Mouse (Mus musculus) cerebellum, postnatal 14 days (tissue): Measurements from ENCODE around the gene Il1f8.
"Not testable (repeated sequence)": the region's sequence is repeated elsewhere in the genome, so short reads cannot be mapped to it uniquely, and the experiment has no call there.

Experiments used
- DNase-seq, 2 experiments: peaks; one replicate each; pipeline ENCODE4 v3.0.0; 2021; ENCODE audit warnings: mixed read lengths in 2 of 2

The Il1f8 gene

GRCm38 (mm10) chr2:24152861-24153260 lies at the start of gene Il1f8:
Gene Il1f8 (plus strand): TSS chr2:24153161.
- DNase-seq = no peak

- DNase-seq = no peak
These were observed 49.2 kb upstream of the Il1f8 start for GRCm38 (mm10) chr2:24103619-24104289.

- DNase-seq = no peak
These were observed 43.9 kb upstream of the Il1f8 start for GRCm38 (mm10) chr2:24109085-24109484.

- DNase-seq = no peak
These were observed 18.6 kb upstream of the Il1f8 start for GRCm38 (mm10) chr2:24134373-24134772.

GRCm38 (mm10) chr2:24181683-24182331 lies 28.8 kb downstream of the Il1f8 start:
- DNase-seq = peak; percentile 39 to 56

GRCm38 (mm10) chr2:24182423-24183147 lies 29.6 kb downstream of the Il1f8 start:
- peak; percentile 4 to 5 for DNase-seq

- DNase-seq = not testable (repeated sequence)
These were observed 31.1 kb downstream of the Il1f8 start for GRCm38 (mm10) chr2:24184092-24184491.

- no peak for DNase-seq
These were observed 33.2 kb downstream of the Il1f8 start, which contains the start of gene Il1f9 for GRCm38 (mm10) chr2:24186176-24186575. Gene Il1f9 (plus strand): TSS chr2:24186476.

- no peak for DNase-seq
These were observed 34.6 kb downstream of the Il1f8 start for GRCm38 (mm10) chr2:24187585-24187984.

- no peak for DNase-seq
These were observed 35.2 kb downstream of the Il1f8 start for GRCm38 (mm10) chr2:24188189-24188588.
